Mouse (Mus musculus) heart, embryonic 14.5 days (tissue): ENCODE data around the gene Atp6v1fnb. TPM values are rescaled to one million over a fixed set of nuclear protein-coding genes. Genes with fewer than 3 reads are reported as not detected.

Source experiments
- ATAC-seq: fragments of 200-750 bp; cut with Nextera tagmentation; 2 replicates; pipeline ENCODE4 v1.8.0; 2017; ENCODE audit warnings: low read depth, moderate TSS enrichment; ENCODE audit not compliant: insufficient number of reproducible peaks, insufficient read depth, low FRiP score
- H3K27ac ChIP-seq, 2 experiments: fragments of 200-500 bp in 1 of 2; fragments of 300-500 bp in 1 of 2; sonication (generic) in 1 of 2; replicated peaks in 1 of 2; 2 replicates each; pipeline ENCODE4 v1.5.1; 2012 to 2014; ENCODE audit warnings: low read depth in 2 of 2, low read length in 2 of 2, control low read depth in 1 of 2, mild to moderate bottlenecking in 1 of 2, mixed read lengths in 1 of 2; ENCODE audit not compliant: control insufficient read depth in 1 of 2, insufficient read depth in 1 of 2
- H3K27me3 ChIP-seq: fragments of 300-500 bp; sonication (generic); 2 replicates; pipeline ENCODE4 v1.6.1; 2014; ENCODE audit warnings: mild to moderate bottlenecking, low read length, control low read depth; ENCODE audit not compliant: control insufficient read depth, insufficient read depth
- H3K36me3 ChIP-seq: fragments of 300-500 bp; sonication (generic); 2 replicates; pipeline ENCODE4 v1.6.1; 2014; ENCODE audit warnings: mild to moderate bottlenecking, control low read depth, low read length, mixed read lengths; ENCODE audit not compliant: control insufficient read depth, insufficient read depth
- H3K4me1 ChIP-seq, 2 experiments: fragments of 200-500 bp in 1 of 2; fragments of 300-500 bp in 1 of 2; sonication (generic) in 1 of 2; 2 replicates each; pipeline ENCODE4 v1.6.1; 2012 to 2014; ENCODE audit warnings: low read length in 2 of 2, control low read depth in 1 of 2, mixed read lengths in 1 of 2; ENCODE audit not compliant: control insufficient read depth in 2 of 2, insufficient read depth in 2 of 2
- H3K4me2 ChIP-seq: fragments of 300-500 bp; sonication (generic); 2 replicates; pipeline ENCODE4 v1.6.1; 2014; ENCODE audit warnings: mild to moderate bottlenecking, low read length
- H3K4me3 ChIP-seq, 2 experiments: fragments of 200-500 bp in 1 of 2; fragments of 300-500 bp in 1 of 2; sonication (generic) in 1 of 2; 2 replicates each; pipeline ENCODE4 v1.5.1; 2012 to 2014; ENCODE audit warnings: low read length in 2 of 2, mild to moderate bottlenecking in 2 of 2, control low read depth in 1 of 2, low read depth in 1 of 2, moderate library complexity in 1 of 2; ENCODE audit not compliant: control insufficient read depth in 1 of 2, insufficient read depth in 1 of 2
- H3K9ac ChIP-seq: fragments of 300-500 bp; sonication (generic); 2 replicates; pipeline ENCODE4 v1.6.1; 2014; ENCODE audit warnings: mild to moderate bottlenecking, low read length
- H3K9me3 ChIP-seq: fragments of 300-500 bp; sonication (generic); 2 replicates; pipeline ENCODE4 v1.6.1; 2016; ENCODE audit warnings: low read length, control low read depth; ENCODE audit not compliant: control insufficient read depth
- WGBS: fragments of 180-500 bp; shearing (Covaris S2); extraction: QIAGEN DNeasy Blood & Tissue Kit; methylation state at CpG from one replicate; pipeline ENCODE4 v1.1.7; 2014; 5-methylcytosine and 5-hydroxymethylcytosine counted together
- polyA plus RNA-seq: library from polyadenylated mRNA; unstranded; fragments of >200 nt; fragmentation: Nextera tagmentation; extraction: Ambion mirVana; gene quantifications from 2 replicates; pipeline ENCODE4 v1.2.1, GENCODE M21; 2014

The Atp6v1fnb gene
- polyA plus RNA-seq, 1 experiment from 2014 or later, result not detected

DNA sequence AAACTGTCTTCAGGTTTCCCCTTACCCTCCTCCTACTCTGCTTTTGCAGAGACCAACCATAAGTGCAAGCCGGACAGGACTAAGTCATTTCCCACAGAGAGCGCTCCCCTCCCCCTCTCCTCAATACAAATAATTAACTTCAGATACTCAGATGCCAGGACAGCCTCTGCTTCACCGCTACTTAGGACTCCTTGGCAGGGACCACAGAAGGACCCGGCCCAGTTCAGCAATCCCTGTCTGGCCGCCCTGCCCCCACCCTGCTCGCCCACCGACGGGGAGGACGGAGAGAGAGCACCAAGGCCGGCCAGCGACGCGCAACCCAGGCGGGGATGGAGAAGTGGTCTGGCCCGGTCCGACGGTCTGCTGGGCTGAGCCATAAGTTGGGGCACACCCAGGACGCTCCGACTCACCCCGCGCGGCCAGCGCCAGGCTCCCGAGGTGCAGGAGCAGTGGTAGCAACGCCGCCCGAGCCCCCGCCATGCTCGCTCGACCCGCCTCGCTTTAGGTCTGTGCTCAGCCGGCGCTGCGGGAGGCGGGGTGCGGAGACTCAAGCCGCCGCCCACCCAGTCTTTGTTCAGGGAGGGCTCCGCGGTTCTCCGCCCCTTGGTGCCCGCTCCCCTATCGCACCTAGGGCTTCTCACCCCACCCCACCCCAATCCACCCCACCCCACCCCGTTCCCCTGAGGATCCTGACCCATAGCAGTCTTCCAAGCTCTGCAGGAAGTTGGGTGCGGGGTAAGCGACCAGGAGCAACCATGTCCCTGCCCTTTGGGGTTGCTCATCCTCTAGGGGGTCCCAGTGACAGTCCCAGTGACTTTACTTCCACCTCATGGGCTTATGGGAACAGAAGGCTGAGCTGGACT lies 36.4 kb downstream of the Atp6v1fnb start, which contains the start of gene Kcp:
TSS of gene Kcp (minus strand) at position 506 of the 863 bp plus-strand sequence.
- Histone ChIP-seq H3K9ac (peak within 1 kb of the TSS; percentile 70), H3K27me3 (peaks cover 3% of the 10 kb centered on the region; the same call in 1 of the 2 replicates), H3K4me2 (peak within 1 kb of the TSS; percentile 85), H3K4me1 (peaks cover 15 to 17% of the 10 kb centered on the region in 2 experiments), H3K27ac (no peak within 1 kb of the TSS), H3K36me3 (no peaks in the 10 kb centered on the region), H3K4me3 (peak within 1 kb of the TSS; percentile 64 to 66), H3K9me3 (no peaks in the 10 kb centered on the region)
- WGBS, result under 1% methylated on average over 45 of the region's 47 CpGs
- peak; percentile 23 for ATAC-seq

DNA sequence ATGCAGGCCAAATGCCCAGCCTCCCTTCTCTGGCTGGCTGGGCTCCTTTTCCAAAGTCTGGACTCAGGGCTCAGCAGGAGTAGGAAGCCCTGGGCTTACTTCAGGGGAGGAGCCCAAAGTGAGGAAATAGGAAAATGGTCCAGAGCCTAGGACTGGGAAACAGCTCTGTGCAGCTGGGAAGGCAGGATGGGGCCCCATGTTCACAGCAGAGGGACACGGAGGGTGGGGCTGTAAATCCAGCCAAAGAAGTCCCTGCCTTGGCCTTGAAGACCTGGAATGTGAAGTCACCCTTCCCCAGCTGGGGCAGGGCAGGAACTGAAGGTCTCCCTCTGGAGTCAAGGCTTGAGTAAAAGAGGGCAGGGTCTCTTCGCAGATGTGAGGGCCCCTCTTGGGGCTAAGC lies 37.8 kb downstream of the Atp6v1fnb start:
- peaks cover 3% of the 10 kb centered on the region; the same call in 1 of the 2 replicates for H3K27me3 ChIP-seq
- no peak for ATAC-seq
- 40% methylated on average over 2 of the region's 2 CpGs for WGBS
- no peak overlapping the region for H3K4me3 ChIP-seq
- no peaks in the 10 kb centered on the region for H3K9me3 ChIP-seq
- no peaks in the 10 kb centered on the region for H3K36me3 ChIP-seq
- peaks cover 19 to 27% of the 10 kb centered on the region in 2 experiments for H3K4me1 ChIP-seq
- 0 out of 4 replicates have a peak overlapping the region, but pooled peaks of 1 of the 2 experiments have one; percentile 6 for H3K27ac ChIP-seq
- H3K4me2 ChIP-seq, result no peak overlapping the region
- H3K9ac ChIP-seq, result no peak overlapping the region

DNA sequence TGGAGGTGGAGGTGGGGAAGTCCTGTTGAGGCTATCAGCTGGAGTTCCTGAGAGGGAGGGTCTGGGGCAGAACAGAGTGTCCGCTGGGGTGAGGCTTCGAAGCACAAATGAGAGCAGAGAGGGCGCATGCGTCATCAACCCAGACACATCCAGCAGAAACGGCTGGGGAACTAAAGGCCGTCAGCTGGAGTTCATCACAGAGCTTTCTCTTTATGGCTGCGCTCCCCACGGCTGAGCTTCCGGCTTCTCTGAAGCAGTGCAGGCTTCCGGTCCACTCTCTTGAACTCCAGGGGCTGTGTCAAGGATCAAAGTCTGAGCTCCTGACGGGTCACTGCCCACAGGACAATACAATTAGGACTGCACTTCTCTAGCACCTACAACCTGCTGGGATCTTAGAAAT lies 42.0 kb downstream of the Atp6v1fnb start:
- H3K9ac ChIP-seq, result peak overlapping the region; percentile 39; the same call in 1 of the 2 replicates
- no peaks in the 10 kb centered on the region for H3K36me3 ChIP-seq
- 1% methylated on average over 11 of the region's 11 CpGs for WGBS

DNA sequence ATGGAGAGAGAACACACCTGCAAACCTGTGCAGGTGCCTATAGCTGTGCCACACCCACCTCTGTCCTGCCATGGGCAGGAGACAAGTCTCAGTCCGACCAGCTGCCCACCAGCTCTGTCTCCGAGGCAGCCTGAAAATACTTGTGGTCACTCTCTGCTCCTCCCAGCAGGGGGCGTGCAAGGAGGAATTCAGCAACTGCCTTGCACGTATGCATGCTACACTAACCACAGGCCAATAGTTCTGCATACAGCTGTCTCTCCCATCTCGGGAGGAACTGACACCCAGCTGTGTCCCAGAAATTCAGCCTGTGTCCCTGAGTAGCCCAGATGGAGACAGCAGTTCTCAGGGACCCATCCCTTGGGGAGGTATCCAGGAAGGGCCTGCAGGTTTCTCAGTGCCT lies 45.9 kb downstream of the Atp6v1fnb start:
- H3K4me3 ChIP-seq, result no peak overlapping the region
- H3K36me3 ChIP-seq, result no peaks in the 10 kb centered on the region
- WGBS, result 5% methylated on average over 5 of the region's 5 CpGs
- ATAC-seq, result peak; percentile 33
- peaks cover 6 to 11% of the 10 kb centered on the region in 2 experiments for H3K4me1 ChIP-seq
- H3K4me2 ChIP-seq, result no peak overlapping the region
- H3K9ac ChIP-seq, result no peak overlapping the region
- H3K9me3 ChIP-seq, result no peaks in the 10 kb centered on the region
- H3K27me3 ChIP-seq, result peaks cover 2% of the 10 kb centered on the region; the same call in 1 of the 2 replicates
- no peak overlapping the region for H3K27ac ChIP-seq

More for the DNA sequence above, 42.0 kb downstream of the Atp6v1fnb start:
- Histone ChIP-seq H3K4me2 (peak overlapping the region; percentile 60), H3K9me3 (no peaks in the 10 kb centered on the region), H3K4me1 (peaks cover 10 to 11% of the 10 kb centered on the region in 2 experiments), H3K27me3 (peaks cover 2% of the 10 kb centered on the region; the same call in 1 of the 2 replicates), H3K4me3 (peak overlapping the region; percentile 12 to 19; a peak in 2 of 4 replicates), H3K27ac (peak overlapping the region; percentile 29 to 45; a peak in 3 of 4 replicates)
- ATAC-seq, result no peak

DNA sequence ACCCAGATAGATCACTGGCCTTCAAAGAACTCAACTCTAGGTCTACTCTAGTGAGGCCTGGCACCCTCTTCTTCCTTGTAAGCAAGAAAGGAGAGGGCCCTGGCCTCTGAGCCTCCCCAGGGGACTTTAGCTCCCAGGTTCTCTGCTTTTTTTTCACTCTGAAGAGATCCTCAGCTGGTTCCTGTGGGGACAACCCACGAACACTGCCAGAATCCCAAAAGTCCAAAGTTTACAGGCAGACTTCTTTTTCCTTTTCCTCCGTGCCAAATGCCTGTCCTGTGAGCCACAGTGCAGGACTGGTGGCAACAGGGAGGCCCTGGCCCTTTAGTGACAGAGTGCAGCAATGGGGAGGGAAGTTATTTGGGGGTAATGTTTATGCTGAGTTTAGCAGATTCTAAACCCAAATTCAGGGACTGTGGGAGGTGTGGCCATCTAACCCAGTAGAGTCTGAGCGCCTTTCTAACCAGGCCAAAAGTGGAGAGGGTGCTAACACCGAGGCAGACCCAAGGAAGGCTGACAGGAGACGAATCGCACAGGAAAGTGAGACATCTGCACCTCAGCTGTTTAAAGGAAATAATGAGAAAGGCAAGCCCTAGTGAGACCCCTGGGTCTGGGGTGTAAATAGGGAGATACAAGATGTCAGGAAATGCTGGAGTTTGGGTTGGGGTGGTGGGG lies 51.5 kb downstream of the Atp6v1fnb start:
- 68% methylated on average over 6 of the region's 6 CpGs for WGBS
- Histone ChIP-seq H3K4me1 (peaks cover 9 to 12% of the 10 kb centered on the region in 2 experiments; a peak in 3 of 4 replicates), H3K27ac (no peak overlapping the region; a peak in 1 of 4 replicates), H3K4me2 (no peak overlapping the region), H3K9ac (no peak overlapping the region), H3K9me3 (no peaks in the 10 kb centered on the region), H3K36me3 (no peaks in the 10 kb centered on the region), H3K27me3 (0 out of 2 replicates have a peak, but pooled peaks cover 2% of the 10 kb centered on the region), H3K4me3 (no peak overlapping the region)
- ATAC-seq, result no peak

Other genes starting within 250 kb of the Atp6v1fnb start
- gene Hilpda, start 198.9 kb upstream of the Atp6v1fnb start, polyA plus RNA-seq, result 26.4 and 28.2 TPM in 2 replicates
- 0.20 and 0.35 TPM in 2 replicates for gene Fam71f2, start 191.8 kb upstream of the Atp6v1fnb start, polyA plus RNA-seq
- 0.15 TPM in 1 of 2 replicates, not detected in the other for gene Fam71f1, start 152.3 kb upstream of the Atp6v1fnb start, polyA plus RNA-seq
- gene Calu, start 123.4 kb upstream of the Atp6v1fnb start, polyA plus RNA-seq, result 452 and 458 TPM in 2 replicates
- 0.46 and 1.1 TPM in 2 replicates for gene Opn1sw, start 83.0 kb upstream of the Atp6v1fnb start, polyA plus RNA-seq
- gene Ccdc136, start 75.1 kb upstream of the Atp6v1fnb start, polyA plus RNA-seq, result 28.3 and 30.8 TPM in 2 replicates
- 36.8 and 47.7 TPM in 2 replicates for gene Flnc, start 38.2 kb upstream of the Atp6v1fnb start, polyA plus RNA-seq
- 208 and 250 TPM in 2 replicates for gene Atp6v1f, start 3.7 kb upstream of the Atp6v1fnb start, polyA plus RNA-seq
- gene Kcp, start 36.5 kb downstream of the Atp6v1fnb start, polyA plus RNA-seq, result 10.0 and 10.2 TPM in 2 replicates
- 5.0 and 5.3 TPM in 2 replicates for gene Irf5, start 55.2 kb downstream of the Atp6v1fnb start, polyA plus RNA-seq
- gene Tnpo3, start 138.4 kb downstream of the Atp6v1fnb start, polyA plus RNA-seq, result 65.4 and 66.6 TPM in 2 replicates
- 2.4 and 3.2 TPM in 2 replicates for gene Tspan33, start 222.8 kb downstream of the Atp6v1fnb start, polyA plus RNA-seq